Mouse (Mus musculus) neural tube, embryonic 10.5 days (tissue): ENCODE measurements around the gene Parp16.

Experiments used
- DNase-seq: peaks from one replicate; pipeline ENCODE4 v3.0.0-alpha.2; 2017; ENCODE audit warnings: low spot score; ENCODE audit errors: extremely low spot score

Parp16 gene

GRCm38 (mm10) chr9:65178336-65179213 is 16.6 kb upstream of the Parp16 start:
- DNase-seq, result peak; percentile 85

- no peak for DNase-seq
Measured at GRCm38 (mm10) chr9:65179817-65180624, 15.1 kb upstream of the Parp16 start.

GRCm38 (mm10) chr9:65188599-65188998 is 6.6 kb upstream of the Parp16 start:
- DNase-seq, result peak; percentile 86

GRCm38 (mm10) chr9:65190306-65190705 is 4.8 kb upstream of the Parp16 start:
- no peak for DNase-seq

- peak; percentile 67 for DNase-seq
Measured at GRCm38 (mm10) chr9:65191389-65191754, 3.8 kb upstream of the Parp16 start.

GRCm38 (mm10) chr9:65191755-65192469 is 3.2 kb upstream of the Parp16 start:
- DNase-seq, result peak; percentile 57

- no peak for DNase-seq
Measured at GRCm38 (mm10) chr9:65193214-65193613, 1.9 kb upstream of the Parp16 start.

GRCm38 (mm10) chr9:65195621-65195981 is 448 bp downstream of the Parp16 start:
- DNase-seq, result no peak

GRCm38 (mm10) chr9:65195982-65196737 is 1.0 kb downstream of the Parp16 start:
- DNase-seq, result peak; percentile 69

GRCm38 (mm10) chr9:65196738-65197569 is 1.8 kb downstream of the Parp16 start:
- DNase-seq, result peak; percentile 90

GRCm38 (mm10) chr9:65197826-65198225 is 2.7 kb downstream of the Parp16 start:
- no peak for DNase-seq

GRCm38 (mm10) chr9:65199723-65200122 is 4.6 kb downstream of the Parp16 start:
- DNase-seq, result no peak

- DNase-seq, result no peak
Measured at GRCm38 (mm10) chr9:65200606-65201005, 5.5 kb downstream of the Parp16 start.

- DNase-seq, result peak; percentile 42
Measured at GRCm38 (mm10) chr9:65201021-65201380, 5.8 kb downstream of the Parp16 start.

- DNase-seq, result peak; percentile 71
Measured at GRCm38 (mm10) chr9:65201381-65202164, 6.4 kb downstream of the Parp16 start.

- no peak for DNase-seq
Measured at GRCm38 (mm10) chr9:65202165-65202754, 7.1 kb downstream of the Parp16 start.

- no peak for DNase-seq
Measured at GRCm38 (mm10) chr9:65205049-65205815, 10.1 kb downstream of the Parp16 start.
